Mouse (Mus musculus) G1E (cell line): ENCODE data around the gene Spock1.

ENCODE experiments used
- CTCF ChIP-seq: IDR thresholded peaks from 2 replicates; pipeline ENCODE4 v1.5.1; 2012; ENCODE audit warnings: low read depth, low read length, inconsistent platforms, mixed read lengths
- GATA1 ChIP-seq: IDR thresholded peaks from 2 replicates; pipeline ENCODE4 v1.6.1; 2012; ENCODE audit warnings: borderline replicate concordance, low read length, inconsistent platforms, mixed read lengths
- GATA2 ChIP-seq: IDR thresholded peaks from 2 replicates; pipeline ENCODE4 v1.6.1; 2012; ENCODE audit warnings: low read depth, low read length, inconsistent platforms, borderline replicate concordance
- POLR2AphosphoS5 ChIP-seq: IDR thresholded peaks from 2 replicates; pipeline ENCODE4 v1.6.1; 2012; ENCODE audit warnings: low read depth, low read length, inconsistent platforms; ENCODE audit not compliant: insufficient replicate concordance
- TAL1 ChIP-seq: conservative IDR thresholded peaks from 2 replicates; pipeline ENCODE4 v1.6.1; 2012; ENCODE audit warnings: low read depth, low read length, inconsistent platforms, mixed read lengths

DNA sequence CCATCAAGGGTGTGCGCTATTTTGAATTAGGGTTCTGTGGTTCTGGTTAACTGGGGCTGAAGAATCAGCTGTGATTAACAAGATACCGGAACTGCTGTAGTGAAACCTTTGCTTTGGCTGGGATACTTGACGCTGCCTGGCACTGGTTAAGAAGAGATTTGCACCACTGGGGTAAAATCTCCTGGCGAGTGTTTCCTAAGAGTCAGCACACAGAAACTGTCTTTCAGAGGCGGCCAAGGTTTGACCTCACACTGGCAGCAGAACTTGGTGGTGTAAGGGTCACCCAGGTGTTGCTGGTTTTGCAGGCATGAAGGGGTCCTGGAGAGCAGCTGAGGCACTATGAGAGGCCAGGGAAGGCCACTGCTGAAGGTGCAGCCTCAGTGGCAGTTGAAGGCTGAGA lies 489.4 kb downstream of the Spock1 start:
- no peak for TF ChIP-seq CTCF
- TF ChIP-seq GATA1: no peak
- TF ChIP-seq TAL1: no peak
- TF ChIP-seq POLR2AphosphoS5: no peak
- TF ChIP-seq GATA2: no peak
